Mouse (Mus musculus) layer of hippocampus, postnatal 10 days (tissue): ENCODE results near the gene Acad11. TPM values are rescaled to one million over a fixed set of nuclear protein-coding genes. Genes with fewer than 3 reads are reported as not detected.

Experiments
- DNase-seq, 2 experiments: peaks; one replicate each; pipeline ENCODE4 v3.0.0; 2021; ENCODE audit warnings: low spot score in 2 of 2
- total RNA-seq, 2 experiments: library from RNA; stranded (reverse); gene quantifications; 2 replicates each; pipeline ENCODE4 v1.2.3; 2021

Acad11 gene
- total RNA-seq, 2 experiments from 2014 or later, result 15.8 to 20.9 TPM

- DNase-seq, result peak; percentile 49 to 58
Observed at GRCm38 (mm10) chr9:104079379-104079778, 16.2 kb downstream of the Acad11 start.

GRCm38 (mm10) chr9:104080038-104080437 lies 16.9 kb downstream of the Acad11 start:
- DNase-seq, result no peak

GRCm38 (mm10) chr9:104085730-104086429 lies 22.7 kb downstream of the Acad11 start:
- DNase-seq, result no peak

- DNase-seq, result peak in 1 of 2 experiments; percentile 22
Observed at GRCm38 (mm10) chr9:104088555-104088954, 25.4 kb downstream of the Acad11 start.

- no peak for DNase-seq
Observed at GRCm38 (mm10) chr9:104092945-104093344, 29.8 kb downstream of the Acad11 start.

GRCm38 (mm10) chr9:104098256-104098655 lies 35.1 kb downstream of the Acad11 start:
- no peak for DNase-seq

GRCm38 (mm10) chr9:104099060-104099459 lies 35.9 kb downstream of the Acad11 start:
- peak in 1 of 2 experiments; percentile 36 for DNase-seq

- DNase-seq, result no peak
Observed at GRCm38 (mm10) chr9:104100822-104101221, 37.6 kb downstream of the Acad11 start.

- no peak for DNase-seq
Observed at GRCm38 (mm10) chr9:104101458-104101857, 38.3 kb downstream of the Acad11 start.

GRCm38 (mm10) chr9:104102301-104102700 lies 39.1 kb downstream of the Acad11 start:
- no peak for DNase-seq

GRCm38 (mm10) chr9:104102901-104103300 lies 39.7 kb downstream of the Acad11 start:
- DNase-seq, result no peak

- DNase-seq, result no peak
Observed at GRCm38 (mm10) chr9:104104986-104105385, 41.8 kb downstream of the Acad11 start.

GRCm38 (mm10) chr9:104106930-104107329 lies 43.8 kb downstream of the Acad11 start:
- no peak for DNase-seq

- no peak for DNase-seq
Observed at GRCm38 (mm10) chr9:104107482-104107881, 44.3 kb downstream of the Acad11 start.

- DNase-seq, result no peak
Observed at GRCm38 (mm10) chr9:104108571-104109143, 45.5 kb downstream of the Acad11 start.

- DNase-seq, result no peak
Observed at GRCm38 (mm10) chr9:104109151-104109550, 46.0 kb downstream of the Acad11 start.

- no peak for DNase-seq
Observed at GRCm38 (mm10) chr9:104123101-104123500, 59.9 kb downstream of the Acad11 start.

GRCm38 (mm10) chr9:104123622-104124021 lies 60.4 kb downstream of the Acad11 start:
- DNase-seq, result no peak

- no peak for DNase-seq
Observed at GRCm38 (mm10) chr9:104126833-104127232, 63.7 kb downstream of the Acad11 start, which contains the start of gene Ackr4. Gene Ackr4 (minus strand): TSS chr9:104126933.

- no peak for DNase-seq
Observed at GRCm38 (mm10) chr9:104128110-104128509, 64.9 kb downstream of the Acad11 start.

GRCm38 (mm10) chr9:104130141-104130755 lies 67.1 kb downstream of the Acad11 start:
- DNase-seq, result no peak

GRCm38 (mm10) chr9:104140351-104140750 lies 77.2 kb downstream of the Acad11 start:
- DNase-seq, result no peak
